Mouse (Mus musculus): ENCODE results near the gene Tmem108.

DNA sequence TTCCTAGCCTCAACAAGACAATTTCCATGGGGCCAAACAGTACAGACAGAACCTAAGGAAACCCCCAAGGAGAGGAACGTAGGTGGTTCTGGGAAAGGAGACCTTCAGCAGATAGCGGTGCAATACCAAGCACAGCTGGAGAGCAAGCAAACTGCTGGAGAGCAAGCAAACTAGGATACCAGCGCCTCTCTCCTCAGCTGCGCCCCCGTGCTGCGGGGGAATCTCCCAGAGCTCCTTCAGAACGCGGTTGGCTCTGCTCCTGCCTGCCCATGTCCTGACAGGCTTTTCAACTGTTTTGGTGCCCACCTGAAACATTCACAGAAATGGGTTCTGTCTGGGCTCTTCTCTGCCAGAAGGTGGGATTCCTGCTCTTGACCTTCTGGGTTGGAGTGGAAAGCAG, 221.1 kb downstream of the Tmem108 start:
- TF ChIP-seq CTCF (IDR thresholded peaks at IDR 0.05; ENCODE audit: low read depth) (no peak), EP300 (IDR thresholded peaks at IDR 0.05; ENCODE audit: low read depth) (no peak)

Data from liver, postnatal 0 days (tissue).